Mouse (Mus musculus) left cerebral cortex, postnatal 25 days (tissue): Measurements from ENCODE around the gene Ets2. TPM values are rescaled to one million over a fixed set of nuclear protein-coding genes. Genes with fewer than 3 reads are reported as not detected.
A peak's percentile ranks its signal among the peaks of the same experiment; 100 is the strongest.
"Not testable (repeated sequence)": the region's sequence is repeated elsewhere in the genome, so short reads cannot be mapped to it uniquely, and the experiment has no call there.

ENCODE experiments used
- DNase-seq, 2 experiments: peaks; one replicate each; pipeline ENCODE4 v3.0.0; 2022; ENCODE audit warnings: low spot score in 2 of 2, mixed read lengths in 1 of 2
- intact Hi-C: fragments of 180-260 bp; cut with DNase I; formaldehyde crosslinking; loops from one replicate; pipeline ENCODE4 v1.15.1; 2025
- total RNA-seq, 2 experiments: library from RNA; stranded (reverse); gene quantifications; 2 replicates each; pipeline ENCODE4 v1.2.3; 2021

Gene Ets2
- total RNA-seq, 2 experiments from 2014 or later, result 68.3 to 76.0 TPM

GRCm38 (mm10) chr16:95759151-95759987 is 57.5 kb downstream of the Ets2 start:
- intact Hi-C loops, result no loop called here
- DNase-seq, result no peak

GRCm38 (mm10) chr16:95759988-95760391 is 58.1 kb downstream of the Ets2 start:
- intact Hi-C loops, result no loop called here
- peak in 1 of 2 experiments; percentile 77 for DNase-seq

- DNase-seq, result no peak
- intact Hi-C loops, result no loop called here
These were observed 59.9 kb downstream of the Ets2 start for GRCm38 (mm10) chr16:95761742-95762141.

DNA sequence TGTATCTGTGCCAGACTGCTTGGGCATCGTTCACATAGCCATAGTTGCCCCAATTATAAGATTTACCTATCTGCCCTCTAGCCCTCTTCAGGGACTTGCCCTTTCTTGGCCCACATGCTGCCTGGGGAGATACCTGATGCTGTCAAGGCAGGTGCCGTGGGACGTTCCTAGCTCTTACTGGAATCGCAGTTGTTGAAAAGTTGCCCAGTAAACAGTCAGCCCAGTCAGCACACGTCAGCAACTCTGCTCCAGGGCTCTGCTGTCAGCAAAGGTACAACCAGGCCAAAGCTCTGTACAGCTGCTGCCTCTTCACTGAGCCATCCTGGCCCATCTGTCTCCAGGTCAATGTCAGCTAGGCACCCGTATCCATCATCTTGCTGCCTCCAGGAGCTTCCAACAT is 61.3 kb downstream of the Ets2 start:
- no peak for DNase-seq
- intact Hi-C loops, result no loop called here

GRCm38 (mm10) chr16:95764041-95764440 is 62.2 kb downstream of the Ets2 start:
- intact Hi-C loops, result not testable (repeated sequence)

GRCm38 (mm10) chr16:95766181-95766580 is 64.3 kb downstream of the Ets2 start:
- DNase-seq, result no peak
- intact Hi-C loops, result no loop called here

More at GRCm38 (mm10) chr16:95764041-95764440, 62.2 kb downstream of the Ets2 start:
- not testable (repeated sequence) for DNase-seq

DNA sequence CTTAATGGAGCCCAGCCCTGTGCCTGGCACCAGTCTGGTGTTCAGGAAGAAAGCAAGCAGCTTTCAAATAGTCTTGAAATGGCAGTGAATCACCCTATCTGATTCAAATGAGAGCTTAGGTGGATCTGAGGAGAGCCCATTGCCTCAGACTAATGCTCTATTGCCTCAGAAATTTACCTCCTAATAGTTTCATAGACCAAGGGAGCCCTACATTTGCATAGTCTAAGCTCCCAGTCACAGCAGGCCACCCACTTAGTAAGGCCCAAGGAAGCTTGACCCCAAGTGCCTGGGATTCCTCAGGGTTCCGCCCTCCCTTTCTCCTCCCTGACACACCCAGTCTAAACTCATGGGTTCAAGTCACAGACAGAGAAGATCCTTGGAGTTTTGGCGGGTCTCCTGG is 65.4 kb downstream of the Ets2 start:
- intact Hi-C loops, result no loop called here
- no peak for DNase-seq

DNA sequence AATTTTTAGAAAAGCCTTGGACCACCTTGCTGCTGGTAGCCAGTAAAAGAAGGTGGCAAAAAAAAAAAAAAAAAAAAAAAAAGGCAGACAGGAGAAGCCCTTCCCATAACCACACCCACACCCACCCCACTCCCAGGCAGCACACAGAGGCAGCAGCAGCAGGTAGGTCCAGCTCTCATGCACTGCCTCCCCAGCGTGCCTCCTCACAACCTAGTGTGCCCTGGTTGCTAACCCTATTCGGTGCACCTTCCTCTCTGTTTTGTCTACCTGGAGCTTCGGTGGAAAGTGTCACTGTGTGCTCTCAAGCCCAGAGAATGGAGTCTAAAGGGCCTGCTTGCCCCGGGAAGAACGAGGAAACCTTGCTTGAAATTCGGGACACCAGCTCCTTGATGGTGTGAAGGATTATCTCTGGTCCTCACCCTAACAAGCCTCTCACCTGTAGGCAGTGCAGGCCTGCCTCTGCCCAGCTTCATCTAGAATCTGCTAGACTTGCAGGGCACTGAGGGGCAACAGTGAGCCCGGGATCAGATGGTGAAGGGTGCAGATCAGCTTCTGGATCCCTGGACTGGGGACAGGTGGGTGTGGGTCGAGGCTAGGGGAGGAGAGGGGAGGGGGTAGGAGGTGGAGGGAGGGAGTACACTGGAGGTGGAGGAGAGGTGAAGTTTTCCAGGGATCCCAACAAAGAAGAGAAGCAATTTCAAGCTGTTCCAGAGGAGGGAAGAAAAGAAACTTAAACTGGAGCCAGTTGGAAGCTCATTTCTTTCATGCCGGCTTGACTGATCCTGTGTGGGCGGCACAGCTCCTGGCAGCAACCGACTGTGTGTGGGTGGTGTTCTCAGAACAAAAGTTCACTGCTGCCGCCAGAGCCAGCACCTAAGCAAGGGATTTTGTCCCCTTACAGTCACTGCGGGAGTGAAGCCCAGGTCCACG is 67.5 kb downstream of the Ets2 start:
- intact Hi-C loops, result loop anchor here (1.0 kb wide), 1 partner anchor 73 kb away; no protein-coding TSS in a partner anchor
- DNase-seq, result peak; percentile 79 to 95

DNA sequence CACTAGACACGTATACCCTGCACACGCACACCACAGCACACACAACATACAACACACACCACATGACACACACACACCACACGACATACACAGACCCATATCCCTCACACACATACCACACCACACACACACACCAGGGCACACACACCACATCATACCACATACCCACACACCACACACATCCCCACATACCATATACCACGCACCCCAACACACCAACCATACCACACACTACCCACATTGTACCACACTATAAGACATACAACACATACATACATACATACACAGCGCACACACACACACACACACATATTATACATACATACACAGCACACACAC is 68.1 kb downstream of the Ets2 start:
- no peak for DNase-seq
- intact Hi-C loops, result loop anchor here (1.0 kb wide), 1 partner anchor 74 kb away; no protein-coding TSS in a partner anchor

GRCm38 (mm10) chr16:95770402-95770801 is 68.5 kb downstream of the Ets2 start:
- DNase-seq, result peak; percentile 19 to 52
- intact Hi-C loops, result no loop called here

Other genes starting within 250 kb of the Ets2 start
- 1 to 10 TPM; 4.2 to 6.4 TPM for gene Erg, start 115.5 kb upstream of the Ets2 start, total RNA-seq